Mouse (Mus musculus): ENCODE measurements around the gene Map1s.

GRCm38 (mm10) chr8:70872643-70873363, 32.9 kb upstream of the Map1s start:
- TF ChIP-seq CTCF (IDR thresholded peaks at IDR 0.05; ENCODE audit: low read depth) (no peak), EP300 (IDR thresholded peaks at IDR 0.05; ENCODE audit: low read depth) (no peak)

All from liver, embryonic 14.5 days (tissue).